ENCODE assay signal across 32 mouse cellular contexts in the genomic region with DNA sequence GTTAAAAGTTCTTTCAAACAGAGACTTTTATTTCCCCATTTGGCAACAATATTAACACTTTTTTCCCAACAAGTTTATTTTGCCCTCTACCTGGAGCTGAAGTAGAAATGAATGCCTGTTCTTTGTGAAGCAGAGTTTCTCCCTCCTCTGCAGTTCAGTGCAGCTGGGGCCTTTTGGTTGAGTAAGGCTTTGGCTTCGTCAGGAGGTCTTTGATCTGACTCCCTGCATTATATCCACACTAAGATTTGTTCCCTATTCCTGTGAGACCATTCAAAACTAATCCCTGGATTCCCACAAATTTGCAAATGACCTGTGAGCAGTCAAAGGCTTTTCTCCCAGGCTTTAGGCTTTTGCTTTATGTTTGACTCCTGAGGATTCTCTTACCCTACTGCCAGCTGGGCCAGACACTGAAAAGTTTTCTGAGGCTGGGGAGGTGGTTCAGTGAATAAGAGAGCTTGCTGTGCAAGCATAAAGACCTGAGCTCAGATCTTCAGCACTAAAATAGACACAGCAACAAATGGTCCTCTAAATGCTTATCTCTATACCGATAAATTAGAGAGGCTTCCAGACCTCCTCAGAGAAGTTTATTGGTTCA.
DNase-seq lines count a peak whose midpoint lies in the region; ATAC-seq and TF ChIP-seq lines count a peak whose summit lies in the region.
"Had no signal": no experiment of that assay in that cellular context is flagged by ENCODE, and none has a peak within 500 bp of the region (broad histone marks: within the 10 kb centered on the region; RNA-seq: fewer than 3 reads in every experiment).

No protein-coding gene starts in this region.

- no peak overlapping the region for H3K4me3 ChIP-seq in limb, embryonic 14.5 days (replicated peaks; ENCODE audit: low read length)
- H3K4me3 ChIP-seq in limb, embryonic 10.5 days = no peak overlapping the region
- no peak overlapping the region for H3K4me3 ChIP-seq in forebrain, postnatal 0 days (ENCODE audit: low read depth, low read length)
- no peak overlapping the region for H3K4me3 ChIP-seq in midbrain, embryonic 15.5 days
- H3K4me3 ChIP-seq in kidney, adult 2 months (ENCODE audit: insufficient read depth, low read depth, low read length) = no peak overlapping the region
- H3K4me3 ChIP-seq: gastrocnemius, adult 2 months; hindbrain, embryonic 12.5 days; intestine, embryonic 15.5 days; limb, embryonic 12.5 days; lung, embryonic 15.5 days; neural tube, embryonic 15.5 days; stomach, embryonic 15.5 days had no signal

- H3K27ac ChIP-seq in limb, embryonic 14.5 days (replicated peaks; ENCODE audit: low read depth, low read length) = no peak overlapping the region
- no peak overlapping the region for H3K27ac ChIP-seq in limb, embryonic 10.5 days
- H3K27ac ChIP-seq in forebrain, postnatal 0 days (ENCODE audit: low read depth, low read length) = no peak overlapping the region
- no peak overlapping the region for H3K27ac ChIP-seq in midbrain, embryonic 15.5 days
- H3K27ac ChIP-seq in kidney, adult 2 months (ENCODE audit: insufficient read depth, low read depth, low read length) = no peak overlapping the region
- H3K27ac ChIP-seq: gastrocnemius, adult 2 months; hindbrain, embryonic 12.5 days; hindbrain, postnatal 0 days; intestine, embryonic 15.5 days; kidney, postnatal 0 days; limb, embryonic 12.5 days; lung, embryonic 15.5 days; neural tube, embryonic 15.5 days; stomach, embryonic 15.5 days had no signal

- no peaks in the 10 kb centered on the region for H3K27me3 ChIP-seq in limb, embryonic 14.5 days (ENCODE audit: control insufficient read depth, insufficient read depth, low read length)
- no peaks in the 10 kb centered on the region for H3K27me3 ChIP-seq in limb, embryonic 10.5 days (ENCODE audit: low read depth, poor library complexity, severe bottlenecking)
- H3K27me3 ChIP-seq in forebrain, postnatal 0 days (ENCODE audit: insufficient read depth, low read length) = no peaks in the 10 kb centered on the region
- H3K27me3 ChIP-seq in midbrain, embryonic 15.5 days (replicated peaks) = no peaks in the 10 kb centered on the region
- H3K27me3 ChIP-seq in kidney, adult 2 months (replicated peaks; ENCODE audit: control insufficient read depth, insufficient read depth, low read length) = no peaks in the 10 kb centered on the region
- H3K27me3 ChIP-seq: CH12.LX; hindbrain, embryonic 12.5 days; intestine, embryonic 15.5 days; limb, embryonic 12.5 days; lung, embryonic 15.5 days; neural tube, embryonic 15.5 days; stomach, embryonic 15.5 days had no signal

- WGBS in limb, embryonic 14.5 days = 35% methylated on average over 2 of the region's 2 CpGs
- WGBS in limb, embryonic 10.5 days = 44% methylated on average over 2 of the region's 2 CpGs
- WGBS in forebrain, postnatal 0 days = 14% methylated on average over 2 of the region's 2 CpGs
- 0% methylated on average over 2 of the region's 2 CpGs for WGBS in midbrain, embryonic 15.5 days
- 56% methylated on average over 2 of the region's 2 CpGs for WGBS in kidney, adult 2 months

- no peak for ATAC-seq in limb, embryonic 14.5 days (ENCODE audit: low FRiP score, low read depth)
- ATAC-seq in forebrain, postnatal 0 days = no peak
- ATAC-seq in midbrain, embryonic 15.5 days (replicated peaks) = peak; percentile 83; the same call in 1 of the 2 replicates
- ATAC-seq: hindbrain, postnatal 0 days; intestine, embryonic 15.5 days had no signal

- no peak for TF ChIP-seq POLR2A in limb, embryonic 14.5 days (IDR thresholded peaks at IDR 0.05; ENCODE audit: borderline replicate concordance, extremely low read depth, insufficient read depth, insufficient read length)
- no peak for TF ChIP-seq POLR2A in kidney, adult 2 months (IDR thresholded peaks at IDR 0.05; ENCODE audit: low read depth, low read length)

- H3K4me2 ChIP-seq in limb, embryonic 14.5 days (replicated peaks; ENCODE audit: low read depth, low read length, severe bottlenecking) = no peak overlapping the region
- no peak overlapping the region for H3K4me2 ChIP-seq in forebrain, postnatal 0 days (ENCODE audit: low read depth)
- H3K4me2 ChIP-seq in midbrain, embryonic 15.5 days = no peak overlapping the region
- H3K4me2 ChIP-seq: heart, embryonic 11.5 days; hindbrain, embryonic 12.5 days; intestine, embryonic 15.5 days; limb, embryonic 12.5 days; liver, embryonic 11.5 days; lung, embryonic 15.5 days; neural tube, embryonic 15.5 days; stomach, embryonic 15.5 days had no signal

- TF ChIP-seq CTCF in forebrain, postnatal 0 days (IDR thresholded peaks at IDR 0.05; ENCODE audit: low read depth) = no peak
- TF ChIP-seq CTCF in kidney, adult 2 months (conservative IDR thresholded peaks at IDR 0.05; ENCODE audit: insufficient read depth, insufficient read length, low read depth, low read length) = no peak

- H3K9me3 ChIP-seq in limb, embryonic 14.5 days (ENCODE audit: control insufficient read depth, low read length) = no peaks in the 10 kb centered on the region
- H3K9me3 ChIP-seq in limb, embryonic 10.5 days (replicated peaks) = no peaks in the 10 kb centered on the region
- no peaks in the 10 kb centered on the region for H3K9me3 ChIP-seq in forebrain, postnatal 0 days (ENCODE audit: low read length)
- no peaks in the 10 kb centered on the region for H3K9me3 ChIP-seq in midbrain, embryonic 15.5 days
- H3K9me3 ChIP-seq: hindbrain, embryonic 12.5 days; intestine, embryonic 15.5 days; limb, embryonic 12.5 days; lung, embryonic 15.5 days; neural tube, embryonic 15.5 days; stomach, embryonic 15.5 days had no signal

- H3K9ac ChIP-seq in limb, embryonic 14.5 days (ENCODE audit: low read depth, low read length, severe bottlenecking) = no peak overlapping the region
- H3K9ac ChIP-seq in forebrain, postnatal 0 days = no peak overlapping the region
- H3K9ac ChIP-seq in midbrain, embryonic 15.5 days = no peak overlapping the region
- H3K9ac ChIP-seq: hindbrain, embryonic 12.5 days; intestine, embryonic 15.5 days; limb, embryonic 12.5 days; lung, embryonic 15.5 days; neural tube, embryonic 15.5 days; stomach, embryonic 15.5 days had no signal

- no peaks in the 10 kb centered on the region for H3K4me1 ChIP-seq in limb, embryonic 14.5 days (ENCODE audit: control insufficient read depth, insufficient read depth, low read length)
- H3K4me1 ChIP-seq in limb, embryonic 10.5 days = no peaks in the 10 kb centered on the region
- no peaks in the 10 kb centered on the region for H3K4me1 ChIP-seq in forebrain, postnatal 0 days (ENCODE audit: insufficient read depth)
- no peaks in the 10 kb centered on the region for H3K4me1 ChIP-seq in midbrain, embryonic 15.5 days
- no peaks in the 10 kb centered on the region for H3K4me1 ChIP-seq in kidney, adult 2 months (ENCODE audit: control insufficient read depth, insufficient read depth, low read length)
- H3K4me1 ChIP-seq: hindbrain, embryonic 12.5 days; intestine, embryonic 15.5 days; limb, embryonic 12.5 days; lung, embryonic 15.5 days; neural tube, embryonic 15.5 days; stomach, embryonic 15.5 days had no signal

- H3K36me3 ChIP-seq in limb, embryonic 14.5 days (ENCODE audit: control insufficient read depth, insufficient read depth, low read length) = no peaks in the 10 kb centered on the region
- H3K36me3 ChIP-seq in limb, embryonic 10.5 days = no peaks in the 10 kb centered on the region
- no peaks in the 10 kb centered on the region for H3K36me3 ChIP-seq in forebrain, postnatal 0 days (ENCODE audit: insufficient read depth)
- H3K36me3 ChIP-seq in midbrain, embryonic 15.5 days (replicated peaks) = no peaks in the 10 kb centered on the region
- H3K36me3 ChIP-seq in kidney, adult 2 months (ENCODE audit: control insufficient read depth, insufficient read depth, low read length) = no peaks in the 10 kb centered on the region
- H3K36me3 ChIP-seq: hindbrain, embryonic 12.5 days; intestine, embryonic 15.5 days; limb, embryonic 12.5 days; lung, embryonic 15.5 days; neural tube, embryonic 15.5 days; stomach, embryonic 15.5 days had no signal

- DNase-seq in embryo, embryonic 10.5 days (ENCODE audit: low spot score) = peak; percentile 1
- no peak for DNase-seq in embryo, embryonic 10 days (ENCODE audit: low spot score)
- DNase-seq in limb, embryonic 14.5 days (ENCODE audit: low spot score) = peak; percentile 23
- no peak for DNase-seq in limb, embryonic 10.5 days (ENCODE audit: low spot score)
- peak; percentile 1 for DNase-seq in forebrain, postnatal 0 days
- no peak for DNase-seq in kidney, adult 2 months
- DNase-seq in natural killer cell, adult 2 months (ENCODE audit: low spot score in 2 of 2) = no peak
- DNase-seq: adrenal gland, postnatal 14 days; cerebellum, adult 8-10 months; cerebellum, postnatal 25 days; gastrocnemius, adult 2 months; gastrocnemius, postnatal 36 days; heart, adult 18-20 months; heart, postnatal 36 days; kidney, adult 8-10 months; kidney, postnatal 4 days; lung, postnatal 36 days; retina, postnatal 1 day; right cerebral cortex, postnatal 14 days; thymus, postnatal 14 days had no signal

Comparison
In these comparisons a context has a peak if more than half of its experiments do, and no peak if none do; other contexts are left out.
1. DNase-seq: peak in embryo, embryonic 10.5 days (single experiment), limb, embryonic 14.5 days (single experiment) and forebrain, postnatal 0 days (single experiment); none in embryo, embryonic 10 days (single experiment), limb, embryonic 10.5 days (single experiment), kidney, adult 2 months (single experiment) and natural killer cell, adult 2 months (0 of 2).